Mouse (Mus musculus) brain, embryonic 14.5 days (tissue): ENCODE results near the gene Dusp6.

Experiments
- CTCF ChIP-seq: fragments of 200-500 bp; IDR thresholded peaks from 2 replicates; pipeline ENCODE4 v1.5.1; 2012; ENCODE audit warnings: inconsistent platforms, mild to moderate bottlenecking, moderate library complexity, borderline replicate concordance; ENCODE audit not compliant: insufficient read depth, insufficient read length; ENCODE audit errors: extremely low read depth
- POLR2A ChIP-seq: fragments of 200-500 bp; IDR thresholded peaks from 2 replicates; pipeline ENCODE4 v1.6.1; 2012; ENCODE audit warnings: mild to moderate bottlenecking, inconsistent platforms, borderline replicate concordance; ENCODE audit not compliant: poor library complexity, insufficient read depth, insufficient read length, severe bottlenecking; ENCODE audit errors: extremely low read depth

GRCm38 (mm10) chr10:99224218-99224617, 38.8 kb upstream of the Dusp6 start:
- TF ChIP-seq POLR2A (no peak), CTCF (no peak)
